Mouse (Mus musculus): ENCODE data around the gene Hes3. TPM values are rescaled to one million over a fixed set of nuclear protein-coding genes. Genes with fewer than 3 reads are reported as not detected.

The Hes3 gene
- polyA plus RNA-seq (2017; shearing (Covaris generic)), result not detected

DNA sequence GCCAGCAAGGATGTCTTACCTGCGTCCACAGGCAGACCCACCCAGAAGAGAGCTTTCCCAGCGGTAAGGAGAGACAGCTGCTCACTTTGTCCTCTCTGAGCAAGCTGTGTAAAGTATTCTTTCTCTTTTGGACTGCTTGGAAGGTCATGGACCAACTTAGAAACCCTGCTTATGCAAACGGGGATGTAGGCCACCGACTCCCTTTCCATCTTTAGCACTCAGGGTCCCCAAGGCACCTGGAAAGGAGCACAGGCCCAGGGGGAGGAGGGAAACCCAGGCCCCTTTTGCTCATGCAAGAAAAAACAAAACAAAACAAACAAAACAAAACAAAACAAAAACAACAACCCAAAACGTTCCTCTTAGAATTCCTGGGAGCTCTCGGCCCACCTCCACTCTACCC is at the start of gene Hes3:
Gene Hes3, minus strand, starts transcription at position 101 of the 400 bp plus-strand sequence.

GRCm38 (mm10) chr4:152338419-152339292 is 47.2 kb upstream of the Hes3 start, which contains the start of gene Chd5:
Gene Chd5 (plus strand): TSS chr4:152338651.

GRCm38 (mm10) chr4:152325574-152326411 is 34.3 kb upstream of the Hes3 start, which contains the start of gene Rpl22:
Gene Rpl22 (plus strand): TSS chr4:152325742.

GRCm38 (mm10) chr4:152318517-152319234 is 27.2 kb upstream of the Hes3 start, which contains the start of gene Rnf207:
Gene Rnf207 (minus strand): TSS chr4:152318993.

GRCm38 (mm10) chr4:152296874-152297861 is 5.7 kb upstream of the Hes3 start, which contains the start of gene Icmt:
Gene Icmt (plus strand): TSS chr4:152297227.

DNA sequence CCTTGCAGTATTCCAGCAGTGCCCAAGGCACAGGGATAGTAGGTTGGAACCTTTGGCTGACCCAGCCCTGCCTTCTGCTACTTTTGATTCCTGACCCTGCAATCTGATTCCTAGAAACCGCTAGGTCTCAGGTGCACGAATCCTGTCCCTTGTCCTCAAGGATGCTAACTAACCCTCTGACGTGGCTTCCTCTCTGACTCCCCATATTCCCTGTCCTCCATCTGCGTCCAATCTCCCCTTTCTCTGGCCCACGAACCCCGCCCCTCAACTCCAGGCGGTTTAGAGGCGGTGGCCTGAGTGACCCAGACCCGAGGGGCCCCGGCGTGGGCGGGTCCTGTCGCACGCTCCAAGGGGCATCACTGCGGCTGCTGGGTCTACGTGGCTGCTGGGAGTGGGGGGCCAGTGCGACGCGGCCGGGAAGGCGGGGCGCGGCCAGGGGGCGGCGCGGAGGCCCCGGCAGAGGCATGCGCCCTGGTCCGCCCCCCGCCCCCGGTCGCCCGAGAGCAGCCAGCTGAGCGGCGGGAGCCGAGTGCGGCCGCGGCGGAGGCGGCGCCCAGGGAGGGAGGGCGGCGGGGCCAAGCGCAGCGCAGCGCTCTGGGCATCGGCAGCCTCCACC is 17.7 kb downstream of the Hes3 start, which contains the start of gene Gpr153:
Gene Gpr153, plus strand, starts transcription at position 612 of the 616 bp plus-strand sequence.

Other genes with a start within 250 kb of the Hes3 start
- 5.1 TPM for gene Plekhg5, start 219.2 kb downstream of the Hes3 start, polyA plus RNA-seq (2017; shearing (Covaris generic))
- gene Tnfrsf25, start 175.7 kb downstream of the Hes3 start, polyA plus RNA-seq (2017; shearing (Covaris generic)), result 197 TPM
- 16.8 TPM for gene Espn, start 139.3 kb downstream of the Hes3 start, polyA plus RNA-seq (2017; shearing (Covaris generic))
- not detected for gene Hes2, start 132.8 kb downstream of the Hes3 start, polyA plus RNA-seq (2017; shearing (Covaris generic))
- 119 TPM for gene Acot7, start 113.5 kb downstream of the Hes3 start, polyA plus RNA-seq (2017; shearing (Covaris generic))
- 0.10 TPM for gene Gpr153, start 17.4 kb downstream of the Hes3 start, polyA plus RNA-seq (2017; shearing (Covaris generic))
- 5.7 TPM for gene Icmt, start 5.6 kb upstream of the Hes3 start, polyA plus RNA-seq (2017; shearing (Covaris generic))
- not detected for gene Rnf207, start 27.3 kb upstream of the Hes3 start, polyA plus RNA-seq (2017; shearing (Covaris generic))
- gene Rpl22, start 34.1 kb upstream of the Hes3 start, polyA plus RNA-seq (2017; shearing (Covaris generic)), result 458 TPM
- gene Chd5, start 47.0 kb upstream of the Hes3 start, polyA plus RNA-seq (2017; shearing (Covaris generic)), result 0.41 TPM
- gene Nphp4, start 185.0 kb upstream of the Hes3 start, polyA plus RNA-seq (2017; shearing (Covaris generic)), result 0.95 TPM
- gene Kcnab2, start 186.2 kb upstream of the Hes3 start, polyA plus RNA-seq (2017; shearing (Covaris generic)), result 120 TPM

Data from inflammation-experienced regulatory T-cells, adult 16 weeks (primary cell).